Mouse (Mus musculus): Measurements from ENCODE around the gene Tspan5. TPM values are rescaled to one million over a fixed set of nuclear protein-coding genes. Genes with fewer than 3 reads are reported as not detected.

Tspan5 gene
- polyA plus RNA-seq, 1 experiment from 2014 or later, result 101 TPM

DNA sequence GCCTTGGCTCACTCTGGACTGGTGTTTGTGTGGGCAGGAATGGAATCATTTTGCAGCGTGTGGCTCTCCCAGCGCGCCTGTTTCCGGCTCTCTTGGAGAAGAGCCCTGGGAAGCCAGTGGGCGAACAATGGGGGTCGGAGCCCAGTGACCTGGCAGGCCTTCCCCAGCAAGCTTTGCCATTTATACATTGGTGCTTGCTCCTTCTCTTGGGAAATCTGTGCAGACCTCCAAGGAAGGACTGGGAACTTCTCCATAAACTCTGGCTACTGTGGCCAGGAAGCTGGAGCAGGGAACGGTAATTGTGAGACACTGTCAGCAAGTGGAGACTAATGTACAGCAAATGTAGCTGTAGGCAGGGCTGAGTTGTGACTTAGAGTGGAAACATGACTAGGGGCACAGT, 163.7 kb downstream of the Tspan5 start:
- no peaks in the 10 kb centered on the region for H3K27me3 ChIP-seq
- H3K36me3 ChIP-seq, result peaks cover 33% of the 10 kb centered on the region
- no peak overlapping the region for H3K4me3 ChIP-seq
- H3K4me2 ChIP-seq, result no peak overlapping the region
- peaks cover 14% of the 10 kb centered on the region for H3K4me1 ChIP-seq (replicated peaks)
- no peaks in the 10 kb centered on the region for H3K9me3 ChIP-seq
- no peak overlapping the region for H3K9ac ChIP-seq
- peak overlapping the region; percentile 55 for H3K27ac ChIP-seq (replicated peaks)
- ATAC-seq (ENCODE audit: low read depth), result peak; percentile 51; the same call in 1 of the 2 replicates
- WGBS, result 41% methylated on average over 7 of the region's 7 CpGs

DNA sequence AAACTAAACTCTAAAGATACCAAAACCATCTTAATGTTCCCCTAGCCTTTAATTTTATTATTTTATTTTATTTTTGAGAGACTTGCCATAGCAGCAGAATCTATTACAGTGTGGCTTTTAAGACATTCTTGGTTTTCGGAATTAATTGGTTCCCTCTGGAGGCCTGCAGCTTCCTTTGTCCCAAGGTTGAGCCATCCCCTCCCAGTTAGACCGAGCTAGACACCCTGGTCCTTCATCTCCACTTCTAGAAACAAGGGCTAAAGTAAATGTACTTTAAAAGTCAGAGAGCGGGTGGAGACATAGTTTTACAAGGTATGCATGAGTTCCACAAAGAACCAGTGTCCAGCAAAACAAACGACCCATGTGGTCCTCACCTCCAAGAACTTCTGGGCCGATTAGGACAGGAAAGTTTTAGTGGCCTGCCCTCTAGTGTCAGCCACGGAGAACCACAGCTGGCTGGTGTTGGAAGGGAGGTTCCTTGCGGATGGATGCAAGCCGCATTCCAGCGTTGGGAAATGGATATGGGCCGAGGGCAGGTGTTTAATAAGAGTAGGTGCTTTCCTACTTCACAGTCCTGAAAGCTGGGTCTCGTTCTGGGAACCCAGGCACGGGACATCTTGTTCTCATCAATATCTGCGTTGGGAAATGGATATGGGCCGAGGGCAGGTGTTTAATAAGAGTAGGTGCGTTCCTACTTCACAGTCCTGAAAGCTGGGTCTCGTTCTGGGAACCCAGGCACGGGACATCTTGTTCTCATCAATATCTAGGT, 164.3 kb downstream of the Tspan5 start:
- ATAC-seq (ENCODE audit: low read depth), result peak; percentile 78
- Histone ChIP-seq H3K4me1 (replicated peaks) (peaks cover 14% of the 10 kb centered on the region), H3K36me3 (peaks cover 27% of the 10 kb centered on the region), H3K27ac (replicated peaks) (peak overlapping the region; percentile 55), H3K9ac (no peak overlapping the region), H3K9me3 (no peaks in the 10 kb centered on the region), H3K4me2 (no peak overlapping the region), H3K27me3 (no peaks in the 10 kb centered on the region), H3K4me3 (no peak overlapping the region)
- WGBS, result 35% methylated on average over 17 of the region's 17 CpGs

DNA sequence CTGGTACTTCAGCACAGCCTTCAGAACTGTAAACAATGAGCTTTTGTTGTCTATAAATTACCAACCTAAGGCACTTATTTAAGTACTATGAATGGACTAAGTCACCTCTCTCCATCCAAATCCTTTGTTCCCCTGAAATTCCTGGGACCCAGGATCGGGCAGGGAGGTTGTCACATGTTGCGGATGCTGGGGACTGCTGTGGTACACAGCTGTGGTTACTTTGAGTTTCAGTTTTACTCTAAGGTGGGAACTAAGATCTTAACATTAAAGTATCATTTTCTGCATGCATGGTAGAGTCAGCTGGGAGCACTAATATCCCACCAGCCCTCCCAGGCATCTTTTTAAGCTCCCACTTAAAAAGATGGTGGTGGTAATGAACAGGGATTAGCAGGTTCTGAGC, 167.3 kb downstream of the Tspan5 start:
- no peak overlapping the region for H3K9ac ChIP-seq
- H3K4me1 ChIP-seq (replicated peaks), result peaks cover 14% of the 10 kb centered on the region
- H3K27me3 ChIP-seq, result no peaks in the 10 kb centered on the region
- H3K4me3 ChIP-seq, result no peak overlapping the region
- H3K9me3 ChIP-seq, result no peaks in the 10 kb centered on the region
- no peak for ATAC-seq (ENCODE audit: low read depth)
- no peaks in the 10 kb centered on the region for H3K36me3 ChIP-seq
- 77% methylated on average over 2 of the region's 2 CpGs for WGBS
- H3K4me2 ChIP-seq, result no peak overlapping the region
- H3K27ac ChIP-seq (replicated peaks), result no peak overlapping the region

DNA sequence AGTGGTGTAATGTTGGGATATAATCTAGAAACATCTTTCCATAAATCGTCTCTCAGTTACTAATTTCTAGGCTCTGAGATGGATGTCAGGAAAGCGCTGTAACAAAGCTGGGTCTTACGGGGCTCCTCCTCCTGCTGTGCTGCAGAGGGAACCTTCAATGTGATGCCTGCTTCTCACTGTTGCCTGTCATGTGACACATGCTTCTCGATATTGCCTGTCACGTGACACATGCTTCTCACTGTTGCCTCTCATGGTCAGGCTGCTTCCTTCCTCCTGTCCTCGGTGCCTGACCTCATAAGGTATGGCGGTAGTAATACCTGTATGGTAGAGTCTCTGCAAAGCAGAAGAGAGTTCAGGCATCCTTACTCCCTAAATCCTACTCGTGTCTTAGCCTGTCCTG, 170.5 kb downstream of the Tspan5 start:
- no peak overlapping the region for H3K9ac ChIP-seq
- 90% methylated on average over 8 of the region's 8 CpGs for WGBS

GRCm38 (mm10) chr3:138914626-138915288, 172.8 kb downstream of the Tspan5 start:
- no peaks in the 10 kb centered on the region for H3K36me3 ChIP-seq
- no peaks in the 10 kb centered on the region for H3K9me3 ChIP-seq
- no peaks in the 10 kb centered on the region for H3K4me1 ChIP-seq (replicated peaks)
- H3K4me3 ChIP-seq, result no peak overlapping the region
- H3K27me3 ChIP-seq, result no peaks in the 10 kb centered on the region
- no peak overlapping the region; the same call in 1 of the 2 replicates for H3K9ac ChIP-seq
- WGBS, result 68% methylated on average over 8 of the region's 8 CpGs
- no peak for ATAC-seq (ENCODE audit: low read depth)
- no peak overlapping the region for H3K4me2 ChIP-seq
- no peak overlapping the region for H3K27ac ChIP-seq (replicated peaks)

More for the DNA sequence above, 170.5 kb downstream of the Tspan5 start:
- Histone ChIP-seq H3K27ac (replicated peaks) (no peak overlapping the region), H3K9me3 (no peaks in the 10 kb centered on the region), H3K4me2 (no peak overlapping the region), H3K4me3 (no peak overlapping the region), H3K4me1 (replicated peaks) (no peaks in the 10 kb centered on the region), H3K27me3 (no peaks in the 10 kb centered on the region), H3K36me3 (no peaks in the 10 kb centered on the region)
- ATAC-seq (ENCODE audit: low read depth), result no peak

- H3K4me1 ChIP-seq (replicated peaks), result no peaks in the 10 kb centered on the region
- no peak overlapping the region for H3K9ac ChIP-seq
- H3K4me2 ChIP-seq, result no peak overlapping the region
- H3K27ac ChIP-seq (replicated peaks), result no peak overlapping the region
- H3K27me3 ChIP-seq, result no peaks in the 10 kb centered on the region
- WGBS, result 91% methylated on average over 4 of the region's 4 CpGs
- no peak overlapping the region for H3K4me3 ChIP-seq
- H3K36me3 ChIP-seq, result no peaks in the 10 kb centered on the region
- no peaks in the 10 kb centered on the region for H3K9me3 ChIP-seq
- ATAC-seq (ENCODE audit: low read depth), result no peak
Observed at GRCm38 (mm10) chr3:138916591-138916990, 174.6 kb downstream of the Tspan5 start.

GRCm38 (mm10) chr3:138917016-138917415, 175.0 kb downstream of the Tspan5 start:
- no peak overlapping the region for H3K27ac ChIP-seq (replicated peaks)
- H3K4me3 ChIP-seq, result no peak overlapping the region
- WGBS, result 94% methylated on average over 4 of the region's 4 CpGs
- H3K9ac ChIP-seq, result no peak overlapping the region
- no peak for ATAC-seq (ENCODE audit: low read depth)
- no peak overlapping the region for H3K4me2 ChIP-seq
- no peaks in the 10 kb centered on the region for H3K4me1 ChIP-seq (replicated peaks)
- H3K36me3 ChIP-seq, result no peaks in the 10 kb centered on the region
- no peaks in the 10 kb centered on the region for H3K9me3 ChIP-seq
- H3K27me3 ChIP-seq, result no peaks in the 10 kb centered on the region

GRCm38 (mm10) chr3:138918241-138918640, 176.2 kb downstream of the Tspan5 start:
- Histone ChIP-seq H3K27me3 (no peaks in the 10 kb centered on the region), H3K9ac (no peak overlapping the region), H3K4me1 (replicated peaks) (no peaks in the 10 kb centered on the region), H3K27ac (replicated peaks) (no peak overlapping the region), H3K4me3 (no peak overlapping the region), H3K4me2 (no peak overlapping the region), H3K9me3 (no peaks in the 10 kb centered on the region), H3K36me3 (no peaks in the 10 kb centered on the region)
- 90% methylated on average over 4 of the region's 4 CpGs for WGBS
- no peak for ATAC-seq (ENCODE audit: low read depth)

DNA sequence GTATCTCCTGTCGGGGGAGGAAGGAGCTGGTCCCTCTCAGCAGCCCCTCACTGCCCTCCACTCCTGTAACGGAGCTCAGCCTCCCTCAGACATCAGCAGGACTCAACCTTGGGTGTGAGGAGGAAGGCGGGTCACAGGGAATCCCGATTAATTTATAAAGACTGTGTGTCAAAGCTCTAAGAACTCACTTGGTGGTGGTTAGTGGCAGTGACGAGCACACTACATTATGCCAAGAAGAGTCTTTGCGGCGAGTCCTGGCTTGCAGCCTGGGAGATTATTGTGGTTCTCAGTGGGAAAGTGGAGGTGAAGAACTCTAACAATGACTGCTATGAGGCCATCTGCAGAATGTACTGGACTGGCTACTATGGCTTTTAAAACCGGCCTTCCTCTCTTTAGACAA, 184.2 kb downstream of the Tspan5 start:
- Histone ChIP-seq H3K27me3 (no peaks in the 10 kb centered on the region), H3K4me3 (no peak overlapping the region), H3K27ac (replicated peaks) (no peak overlapping the region)

DNA sequence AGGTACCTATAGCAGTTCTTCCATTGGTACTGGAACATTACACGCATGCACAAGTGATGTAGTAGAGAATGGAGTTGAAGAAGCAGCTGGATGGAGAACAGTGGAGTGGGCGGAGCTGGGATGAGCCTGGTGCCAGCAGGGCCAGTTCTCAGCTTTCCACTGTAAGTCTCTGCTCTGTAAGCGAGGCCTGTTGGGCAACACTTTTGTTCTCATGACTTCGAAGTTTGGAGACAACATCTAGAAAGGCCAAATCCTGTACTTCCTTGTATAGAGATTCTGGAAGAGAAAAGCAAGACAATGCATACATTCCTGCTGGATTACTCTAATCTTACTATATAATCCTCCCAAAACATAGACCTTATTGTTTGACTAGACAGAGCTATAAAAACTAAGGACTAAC, 185.4 kb downstream of the Tspan5 start:
- H3K27me3 ChIP-seq, result no peaks in the 10 kb centered on the region
- no peak overlapping the region for H3K27ac ChIP-seq (replicated peaks)
- H3K4me2 ChIP-seq, result no peak overlapping the region
- no peaks in the 10 kb centered on the region for H3K4me1 ChIP-seq (replicated peaks)
- H3K9me3 ChIP-seq, result 0 out of 2 replicates have a peak, but pooled peaks cover 6% of the 10 kb centered on the region
- H3K9ac ChIP-seq, result no peak overlapping the region
- peaks cover 37% of the 10 kb centered on the region for H3K36me3 ChIP-seq
- ATAC-seq (ENCODE audit: low read depth), result no peak
- no peak overlapping the region for H3K4me3 ChIP-seq
- WGBS, result 94% methylated on average over 4 of the region's 4 CpGs

More for the DNA sequence above, 184.2 kb downstream of the Tspan5 start:
- ATAC-seq (ENCODE audit: low read depth), result no peak
- H3K4me2 ChIP-seq, result no peak overlapping the region
- 87% methylated on average over 8 of the region's 8 CpGs for WGBS
- 0 out of 2 replicates have a peak, but pooled peaks cover 1% of the 10 kb centered on the region for H3K9me3 ChIP-seq
- H3K36me3 ChIP-seq, result peaks cover 37% of the 10 kb centered on the region
- no peaks in the 10 kb centered on the region for H3K4me1 ChIP-seq (replicated peaks)
- no peak overlapping the region for H3K9ac ChIP-seq

DNA sequence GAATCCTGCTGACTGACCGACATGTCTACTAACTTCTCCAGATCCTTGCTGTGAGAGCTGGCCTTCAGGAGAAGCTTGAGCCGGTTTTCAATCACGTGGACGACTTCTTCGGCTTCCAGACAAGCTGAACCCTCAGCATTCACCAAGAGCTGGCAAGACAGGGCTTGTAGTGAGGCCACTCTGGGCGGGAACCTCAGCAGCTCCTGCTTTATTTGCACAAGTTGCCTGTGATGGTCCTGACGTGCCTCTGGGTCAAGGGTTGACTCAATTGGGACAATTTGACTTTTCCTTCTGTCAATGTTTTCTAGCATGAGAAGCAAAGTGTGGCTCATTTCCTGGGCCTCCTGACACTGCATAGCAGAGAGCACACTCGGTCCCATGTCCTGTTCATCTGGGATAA, 194.8 kb downstream of the Tspan5 start:
- H3K4me1 ChIP-seq (replicated peaks), result peaks cover 4% of the 10 kb centered on the region; the same call in 1 of the 2 replicates
- H3K27me3 ChIP-seq, result no peaks in the 10 kb centered on the region
- 95% methylated on average over 8 of the region's 8 CpGs for WGBS
- H3K36me3 ChIP-seq, result peaks cover 50% of the 10 kb centered on the region
- H3K9me3 ChIP-seq, result peaks cover 9% of the 10 kb centered on the region; the same call in 1 of the 2 replicates
- no peak overlapping the region for H3K9ac ChIP-seq
- no peak overlapping the region for H3K4me2 ChIP-seq
- no peak overlapping the region for H3K27ac ChIP-seq (replicated peaks)
- no peak for ATAC-seq (ENCODE audit: low read depth)
- no peak overlapping the region for H3K4me3 ChIP-seq

GRCm38 (mm10) chr3:138937241-138937640, 195.2 kb downstream of the Tspan5 start:
- Histone ChIP-seq H3K4me1 (replicated peaks) (peaks cover 6% of the 10 kb centered on the region; the same call in 1 of the 2 replicates), H3K4me2 (no peak overlapping the region), H3K36me3 (peaks cover 50% of the 10 kb centered on the region), H3K9me3 (peaks cover 9% of the 10 kb centered on the region; the same call in 1 of the 2 replicates), H3K4me3 (no peak overlapping the region), H3K27me3 (no peaks in the 10 kb centered on the region), H3K27ac (replicated peaks) (no peak overlapping the region), H3K9ac (no peak overlapping the region)
- ATAC-seq (ENCODE audit: low read depth), result no peak
- 96% methylated on average over 10 of the region's 10 CpGs for WGBS

Measured in neural tube, embryonic 13.5 days (tissue).